Mouse (Mus musculus) liver, adult 2 months (tissue): ENCODE results near the gene Napa.

Source experiments
- CTCF ChIP-seq: fragments of 200-500 bp; IDR thresholded peaks from 2 replicates; pipeline ENCODE4 v1.5.1; 2011; ENCODE audit warnings: low read depth, low read length, control low read depth
- POLR2A ChIP-seq: fragments of 200-500 bp; IDR thresholded peaks from 2 replicates; pipeline ENCODE4 v1.6.1; 2011; ENCODE audit warnings: low read length, control low read depth; ENCODE audit not compliant: insufficient read depth; ENCODE audit errors: extremely low read depth

- TF ChIP-seq CTCF (no peak), POLR2A (no peak)
Measured at GRCm38 (mm10) chr7:16132926-16133325, 34.7 kb downstream of the Napa start.
